8 mouse cellular contexts compared by ENCODE assay signal in genomic region chr1:157443723-157444561, GRCm38 (mm10). TPM values are rescaled to one million over a fixed set of nuclear protein-coding genes. Genes with fewer than 3 reads are reported as not detected.
DNase-seq lines count a peak whose midpoint lies in the region; ATAC-seq and TF ChIP-seq lines count a peak whose summit lies in the region.

No protein-coding gene starts in this region.

- peak; percentile 49 for DNase-seq in right cerebral cortex, adult 18-20 months
- no peak for DNase-seq in right cerebral cortex, postnatal 10 days (ENCODE audit: low spot score in 2 of 2)
- DNase-seq in limb, embryonic 14.5 days (ENCODE audit: low spot score): no peak
- no peak for DNase-seq in frontal cortex, postnatal 10 days (ENCODE audit: low spot score in 2 of 2)
- DNase-seq in urinary bladder, postnatal 10 days (ENCODE audit: low spot score): no peak
- no peak for DNase-seq in yolk sac, embryonic 10.5 days (ENCODE audit: low spot score)

- TF ChIP-seq POLR2A in limb, embryonic 14.5 days (IDR thresholded peaks at IDR 0.05; ENCODE audit: borderline replicate concordance, extremely low read depth, insufficient read depth, insufficient read length): no peak

- H3K4me2 ChIP-seq in heart, embryonic 11.5 days: peak overlapping the region; percentile 57
- no peak overlapping the region for H3K4me2 ChIP-seq in limb, embryonic 14.5 days (replicated peaks; ENCODE audit: low read depth, low read length, severe bottlenecking)
- no peak overlapping the region for H3K4me2 ChIP-seq in stomach, embryonic 16.5 days (ENCODE audit: low read depth, low read length)

- H3K9me3 ChIP-seq in heart, embryonic 11.5 days (replicated peaks; ENCODE audit: control insufficient read depth, low read length): no peaks in the 10 kb centered on the region
- no peaks in the 10 kb centered on the region for H3K9me3 ChIP-seq in limb, embryonic 14.5 days (ENCODE audit: control insufficient read depth, low read length)
- H3K9me3 ChIP-seq in stomach, embryonic 16.5 days (replicated peaks; ENCODE audit: control insufficient read depth, low read length): no peaks in the 10 kb centered on the region

- peak overlapping the region; percentile 91 for H3K27ac ChIP-seq in heart, embryonic 11.5 days (ENCODE audit: low read depth, low read length)
- no peak overlapping the region; the same call in 1 of the 2 replicates for H3K27ac ChIP-seq in limb, embryonic 14.5 days (replicated peaks; ENCODE audit: low read depth, low read length)
- H3K27ac ChIP-seq in stomach, embryonic 16.5 days (ENCODE audit: low read length): peak overlapping the region; percentile 67

- peaks cover 40% of the 10 kb centered on the region for H3K4me1 ChIP-seq in heart, embryonic 11.5 days (ENCODE audit: control insufficient read depth, insufficient read depth, low read length)
- H3K4me1 ChIP-seq in limb, embryonic 14.5 days (ENCODE audit: control insufficient read depth, insufficient read depth, low read length): peaks cover 7% of the 10 kb centered on the region; the same call in 1 of the 2 replicates
- 0 out of 2 replicates have a peak, but pooled peaks cover 5% of the 10 kb centered on the region for H3K4me1 ChIP-seq in stomach, embryonic 16.5 days (ENCODE audit: control insufficient read depth, insufficient read depth, low read length)

- no peaks in the 10 kb centered on the region for H3K36me3 ChIP-seq in heart, embryonic 11.5 days (ENCODE audit: control insufficient read depth, insufficient read depth, low read length)
- no peaks in the 10 kb centered on the region for H3K36me3 ChIP-seq in limb, embryonic 14.5 days (ENCODE audit: control insufficient read depth, insufficient read depth, low read length)
- H3K36me3 ChIP-seq in stomach, embryonic 16.5 days (ENCODE audit: control insufficient read depth, insufficient read depth, low read length): no peaks in the 10 kb centered on the region

- no peaks in the 10 kb centered on the region for H3K27me3 ChIP-seq in heart, embryonic 11.5 days (ENCODE audit: control insufficient read depth, insufficient read depth, low read length)
- 0 out of 2 replicates have a peak, but pooled peaks cover 5% of the 10 kb centered on the region for H3K27me3 ChIP-seq in limb, embryonic 14.5 days (ENCODE audit: control insufficient read depth, insufficient read depth, low read length)
- H3K27me3 ChIP-seq in stomach, embryonic 16.5 days (ENCODE audit: control insufficient read depth, insufficient read depth, low read length): no peaks in the 10 kb centered on the region

- H3K4me3 ChIP-seq in heart, embryonic 11.5 days (ENCODE audit: low read depth, low read length): peak overlapping the region; percentile 10; the same call in 1 of the 2 replicates
- 0 out of 2 replicates have a peak overlapping the region, but pooled peaks have one; percentile 1 for H3K4me3 ChIP-seq in limb, embryonic 14.5 days (replicated peaks; ENCODE audit: low read length)
- H3K4me3 ChIP-seq in stomach, embryonic 16.5 days (replicated peaks; ENCODE audit: low read length): no peak overlapping the region

- no peak for ATAC-seq in heart, embryonic 11.5 days (replicated peaks; ENCODE audit: insufficient number of reproducible peaks, low FRiP score, low TSS enrichment)
- ATAC-seq in limb, embryonic 14.5 days (ENCODE audit: low FRiP score, low read depth): 0 out of 2 replicates have a peak, but pooled peaks have one; percentile 4
- ATAC-seq in stomach, embryonic 16.5 days (ENCODE audit: insufficient read depth, low FRiP score): no peak

- WGBS in heart, embryonic 11.5 days (ENCODE audit: insufficient replicate concordance): 18% methylated on average over 19 of the region's 19 CpGs
- WGBS in limb, embryonic 14.5 days: 20% methylated on average over 19 of the region's 19 CpGs
- 41% methylated on average over 19 of the region's 19 CpGs for WGBS in stomach, embryonic 16.5 days

- peak overlapping the region; percentile 63 for H3K9ac ChIP-seq in heart, embryonic 11.5 days (ENCODE audit: low read depth, low read length)
- no peak overlapping the region for H3K9ac ChIP-seq in limb, embryonic 14.5 days (ENCODE audit: low read depth, low read length, severe bottlenecking)
- H3K9ac ChIP-seq in stomach, embryonic 16.5 days (ENCODE audit: low read length): no peak overlapping the region

RNA-seq across cellular contexts. Expression of gene Cryzl2, which starts 14.4 kb away (rescaled TPM):
- polyA plus RNA-seq in heart, embryonic 11.5 days (2014; fragmentation: Nextera tagmentation; extraction: Ambion mirVana): 32.6 TPM in 2 replicates
- 11.8 and 12.9 TPM in 2 replicates for polyA plus RNA-seq in limb, embryonic 14.5 days (2012; rRNA removed)
- polyA plus RNA-seq in limb, embryonic 14.5 days (2014; fragmentation: Nextera tagmentation; extraction: Ambion mirVana): 8.7 and 11.2 TPM in 2 replicates
- polyA plus RNA-seq in stomach, embryonic 16.5 days (2015; fragmentation: Nextera tagmentation; extraction: Ambion mirVana): 13.0 and 13.2 TPM in 2 replicates

RNA-seq across cellular contexts. Expression of gene Rasal2, which starts 31.5 kb away (rescaled TPM):
- 16.1 and 16.4 TPM in 2 replicates for polyA plus RNA-seq in heart, embryonic 11.5 days (2014; fragmentation: Nextera tagmentation; extraction: Ambion mirVana)
- polyA plus RNA-seq in limb, embryonic 14.5 days (2012; rRNA removed): 5.2 and 5.4 TPM in 2 replicates
- polyA plus RNA-seq in limb, embryonic 14.5 days (2014; fragmentation: Nextera tagmentation; extraction: Ambion mirVana): 10.2 and 11.5 TPM in 2 replicates
- 8.8 and 9.7 TPM in 2 replicates for polyA plus RNA-seq in stomach, embryonic 16.5 days (2015; fragmentation: Nextera tagmentation; extraction: Ambion mirVana)
